Mouse (Mus musculus): ENCODE data around the gene Rtf1.

DNA sequence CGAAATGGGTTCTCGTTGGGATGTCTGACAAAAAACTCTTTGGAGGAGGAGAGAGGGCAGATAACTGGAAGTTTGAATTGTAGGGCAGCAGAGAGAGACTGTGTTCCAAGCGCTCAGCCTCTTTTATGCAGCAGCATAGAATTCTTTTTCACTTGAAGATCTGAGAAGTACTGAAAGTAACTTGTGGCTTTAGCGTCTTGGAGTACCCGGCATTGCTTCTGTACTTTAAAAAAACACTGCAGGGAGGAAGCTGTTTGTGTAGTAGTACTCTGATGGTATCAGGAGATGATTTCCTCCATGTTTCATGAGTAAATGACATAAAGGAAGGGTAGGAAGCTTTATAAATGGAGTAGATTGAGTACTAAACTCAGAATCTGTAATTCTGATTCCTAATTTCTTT, 963 bp downstream of the Rtf1 start:
- no peak for TF ChIP-seq CTCF (IDR thresholded peaks at IDR 0.05; ENCODE audit: borderline replicate concordance, control insufficient read depth, extremely low read depth, insufficient read depth, low read length, poor library complexity)
- no peak for TF ChIP-seq POLR2A (IDR thresholded peaks at IDR 0.05; ENCODE audit: control insufficient read depth, extremely low read depth, insufficient read depth, low read length, poor library complexity)
